Mouse (Mus musculus) liver, embryonic 16.5 days (tissue): Measurements from ENCODE around the gene Gna14. TPM values are rescaled to one million over a fixed set of nuclear protein-coding genes. Genes with fewer than 3 reads are reported as not detected.

Experiments
- ATAC-seq: fragments of 200-750 bp; cut with Nextera tagmentation; 2 replicates; pipeline ENCODE4 v1.8.0; 2017; ENCODE audit warnings: low read depth, mild to moderate bottlenecking, moderate number of reproducible peaks, moderate library complexity
- H3K27ac ChIP-seq: fragments of 300-500 bp; sonication (generic); 2 replicates; pipeline ENCODE4 v1.5.1; 2014; ENCODE audit warnings: mild to moderate bottlenecking, low read length
- H3K27me3 ChIP-seq: fragments of 300-500 bp; sonication (generic); 2 replicates; pipeline ENCODE4 v1.6.1; 2014; ENCODE audit warnings: low read depth, low read length, mixed read lengths; ENCODE audit not compliant: control insufficient read depth, insufficient read depth
- H3K36me3 ChIP-seq: fragments of 300-500 bp; sonication (generic); 2 replicates; pipeline ENCODE4 v1.6.1; 2014; ENCODE audit warnings: mild to moderate bottlenecking; ENCODE audit not compliant: control insufficient read depth, insufficient read depth
- H3K4me1 ChIP-seq: fragments of 300-500 bp; sonication (generic); 2 replicates; pipeline ENCODE4 v1.6.1; 2014; ENCODE audit warnings: low read depth, low read length, mixed read lengths; ENCODE audit not compliant: control insufficient read depth
- H3K4me2 ChIP-seq: fragments of 300-500 bp; sonication (generic); 2 replicates; pipeline ENCODE4 v1.6.1; 2014; ENCODE audit warnings: low read depth, low read length, mixed read lengths
- H3K4me3 ChIP-seq: fragments of 300-500 bp; sonication (generic); 2 replicates; pipeline ENCODE4 v1.5.1; 2014; ENCODE audit warnings: low read depth, mild to moderate bottlenecking, low read length
- H3K9ac ChIP-seq: fragments of 300-500 bp; sonication (generic); 2 replicates; pipeline ENCODE4 v1.6.1; 2014; ENCODE audit warnings: low read depth, low read length
- H3K9me3 ChIP-seq: fragments of 300-500 bp; sonication (generic); replicated peaks from 2 replicates; pipeline ENCODE4 v1.6.1; 2016; ENCODE audit warnings: low read length; ENCODE audit not compliant: control insufficient read depth
- WGBS: fragments of 180-500 bp; shearing (Covaris S2); extraction: QIAGEN DNeasy Blood & Tissue Kit; methylation state at CpG from one replicate; pipeline ENCODE4 v1.1.7; 2014; ENCODE audit not compliant: insufficient replicate concordance; 5-methylcytosine and 5-hydroxymethylcytosine counted together
- polyA plus RNA-seq: library from polyadenylated mRNA; unstranded; fragments of >200 nt; fragmentation: Nextera tagmentation; extraction: Ambion mirVana; gene quantifications from 2 replicates; pipeline ENCODE4 v1.2.1, GENCODE M21; 2015

Gna14 gene
- polyA plus RNA-seq, 1 experiment from 2014 or later, result 0.72 TPM

DNA sequence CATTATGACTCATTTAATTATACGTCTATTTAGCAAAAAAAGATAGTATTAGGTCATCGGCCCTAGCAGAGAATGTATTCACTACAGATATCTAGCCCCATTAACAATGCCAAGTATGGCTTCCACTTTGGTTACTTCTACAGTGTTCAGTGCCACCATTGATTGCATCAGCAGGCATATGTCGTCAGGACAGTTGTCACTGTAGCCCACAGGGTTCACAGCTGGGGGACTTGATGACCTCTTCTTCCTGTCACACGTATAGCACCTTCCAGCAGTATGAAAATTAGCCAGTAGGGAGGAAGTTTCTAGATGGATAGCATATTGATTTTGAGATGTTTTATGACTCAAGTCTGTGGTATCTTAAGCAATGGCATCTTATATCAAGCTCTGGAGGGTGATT is 78.6 kb downstream of the Gna14 start:
- Histone ChIP-seq H3K9me3 (no peaks in the 10 kb centered on the region), H3K27me3 (no peaks in the 10 kb centered on the region), H3K27ac (no peak overlapping the region), H3K36me3 (no peaks in the 10 kb centered on the region), H3K9ac (no peak overlapping the region), H3K4me2 (no peak overlapping the region), H3K4me1 (peaks cover 23% of the 10 kb centered on the region), H3K4me3 (no peak overlapping the region)
- WGBS, result 57% methylated on average over 4 of the region's 4 CpGs
- ATAC-seq, result no peak

DNA sequence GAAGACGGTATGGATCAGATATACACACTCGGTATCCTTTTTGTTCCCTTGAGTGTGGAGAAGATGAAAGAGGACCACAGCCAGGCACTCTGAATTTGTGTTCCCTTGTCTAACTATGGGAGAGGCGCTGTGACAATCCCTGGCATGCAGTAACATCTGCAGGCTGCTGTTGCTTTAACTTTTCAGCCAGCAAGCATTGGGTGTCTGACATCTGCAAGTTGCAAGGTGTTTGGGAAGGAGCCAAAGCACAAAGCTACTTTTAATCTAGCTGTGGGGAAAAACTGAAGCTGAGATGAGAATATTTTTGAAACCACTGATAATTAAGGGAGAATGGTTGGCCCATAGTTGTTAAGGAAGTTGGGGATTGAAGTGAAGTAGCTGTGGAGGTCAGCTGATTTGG is 83.0 kb downstream of the Gna14 start:
- H3K4me1 ChIP-seq, result peaks cover 4% of the 10 kb centered on the region; the same call in 1 of the 2 replicates
- H3K4me3 ChIP-seq, result no peak overlapping the region
- H3K27ac ChIP-seq, result no peak overlapping the region
- H3K9me3 ChIP-seq, result no peaks in the 10 kb centered on the region
- no peak for ATAC-seq
- 72% methylated on average over 3 of the region's 3 CpGs for WGBS
- no peak overlapping the region for H3K9ac ChIP-seq
- no peaks in the 10 kb centered on the region for H3K27me3 ChIP-seq
- H3K4me2 ChIP-seq, result no peak overlapping the region
- no peaks in the 10 kb centered on the region for H3K36me3 ChIP-seq

DNA sequence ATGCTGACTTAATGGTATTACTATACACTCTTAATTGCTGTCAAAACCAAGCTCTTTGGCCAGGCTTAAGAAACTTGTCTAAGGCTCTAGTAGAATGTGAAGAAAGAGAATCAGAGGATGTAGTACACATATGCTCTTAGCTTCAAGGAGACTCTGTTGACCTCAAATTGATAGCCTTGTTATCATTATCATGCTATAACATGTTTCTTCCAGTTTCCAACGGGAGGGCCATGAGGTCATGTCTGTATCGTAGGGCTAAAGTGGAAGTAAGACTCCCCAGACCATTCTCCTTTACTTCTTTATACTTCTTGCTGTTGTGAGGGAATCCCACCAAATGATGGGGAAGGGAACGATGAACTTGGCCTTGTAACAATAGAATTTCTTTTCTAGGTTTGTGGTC is 85.0 kb downstream of the Gna14 start:
- H3K9ac ChIP-seq, result no peak overlapping the region
- H3K36me3 ChIP-seq, result no peaks in the 10 kb centered on the region
- no peak overlapping the region for H3K4me3 ChIP-seq
- H3K27me3 ChIP-seq, result no peaks in the 10 kb centered on the region
- no peak overlapping the region for H3K27ac ChIP-seq
- H3K9me3 ChIP-seq, result no peaks in the 10 kb centered on the region
- peaks cover 4% of the 10 kb centered on the region; the same call in 1 of the 2 replicates for H3K4me1 ChIP-seq
- 50% methylated on average over 3 of the region's 3 CpGs for WGBS
- H3K4me2 ChIP-seq, result no peak overlapping the region
- 0 out of 2 replicates have a peak, but pooled peaks have one; percentile 54 for ATAC-seq

DNA sequence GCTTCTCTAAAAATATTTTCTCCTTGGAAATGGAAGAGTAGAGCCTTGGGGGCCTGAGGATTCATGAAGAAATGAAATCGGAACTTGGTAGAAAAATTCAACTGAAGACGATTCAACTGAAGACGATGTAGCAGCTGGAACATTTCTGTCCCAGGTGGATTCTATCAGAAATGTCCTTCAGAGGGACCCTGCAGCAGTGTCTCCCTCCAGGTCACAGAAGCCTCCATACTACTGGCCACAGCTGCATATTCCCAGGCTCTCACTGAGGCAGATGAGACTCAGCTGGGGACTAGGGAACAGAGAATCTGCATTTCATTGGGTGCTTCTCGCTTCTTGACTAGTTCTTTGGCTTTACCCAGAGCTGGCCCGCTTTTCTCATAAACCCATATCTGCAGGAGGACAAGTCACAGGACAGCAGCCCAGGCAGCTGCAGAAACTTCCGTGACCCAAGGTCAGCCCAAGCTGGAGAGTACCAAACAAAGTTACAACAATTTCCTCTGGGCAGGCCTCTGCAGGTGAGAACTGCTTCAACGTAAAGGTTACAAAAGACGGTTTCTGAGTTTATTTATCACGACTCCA is 90.8 kb downstream of the Gna14 start:
- Histone ChIP-seq H3K27ac (no peak overlapping the region), H3K9me3 (no peaks in the 10 kb centered on the region), H3K4me3 (no peak overlapping the region), H3K36me3 (no peaks in the 10 kb centered on the region), H3K4me2 (no peak overlapping the region), H3K27me3 (no peaks in the 10 kb centered on the region), H3K4me1 (peaks cover 4% of the 10 kb centered on the region; the same call in 1 of the 2 replicates), H3K9ac (no peak overlapping the region)
- no peak for ATAC-seq
- 80% methylated on average over 9 of the region's 9 CpGs for WGBS

DNA sequence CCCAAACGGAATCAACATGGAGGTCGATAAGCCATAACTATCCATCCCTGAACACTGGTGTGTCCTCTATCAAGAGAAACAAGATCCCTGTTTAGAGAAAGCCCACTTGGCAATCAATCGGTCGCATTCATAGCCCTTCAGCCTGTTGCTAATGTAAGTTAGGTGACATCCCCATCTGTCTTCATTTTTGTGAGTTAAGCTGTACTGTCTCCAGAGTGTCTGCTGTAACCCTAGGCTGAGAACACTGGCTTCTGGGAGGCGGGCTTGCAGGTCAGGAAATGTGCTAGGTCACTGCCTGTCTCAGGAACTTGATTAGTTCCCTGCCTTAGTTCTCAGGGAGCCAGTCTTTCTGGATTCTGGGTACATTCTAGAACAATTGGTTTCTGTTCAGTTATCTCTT is 91.5 kb downstream of the Gna14 start:
- Histone ChIP-seq H3K4me3 (no peak overlapping the region), H3K9me3 (no peaks in the 10 kb centered on the region), H3K36me3 (no peaks in the 10 kb centered on the region), H3K4me2 (no peak overlapping the region), H3K27ac (no peak overlapping the region), H3K4me1 (peaks cover 3% of the 10 kb centered on the region; the same call in 1 of the 2 replicates), H3K27me3 (no peaks in the 10 kb centered on the region), H3K9ac (no peak overlapping the region)
- 72% methylated on average over 5 of the region's 5 CpGs for WGBS
- ATAC-seq, result no peak

DNA sequence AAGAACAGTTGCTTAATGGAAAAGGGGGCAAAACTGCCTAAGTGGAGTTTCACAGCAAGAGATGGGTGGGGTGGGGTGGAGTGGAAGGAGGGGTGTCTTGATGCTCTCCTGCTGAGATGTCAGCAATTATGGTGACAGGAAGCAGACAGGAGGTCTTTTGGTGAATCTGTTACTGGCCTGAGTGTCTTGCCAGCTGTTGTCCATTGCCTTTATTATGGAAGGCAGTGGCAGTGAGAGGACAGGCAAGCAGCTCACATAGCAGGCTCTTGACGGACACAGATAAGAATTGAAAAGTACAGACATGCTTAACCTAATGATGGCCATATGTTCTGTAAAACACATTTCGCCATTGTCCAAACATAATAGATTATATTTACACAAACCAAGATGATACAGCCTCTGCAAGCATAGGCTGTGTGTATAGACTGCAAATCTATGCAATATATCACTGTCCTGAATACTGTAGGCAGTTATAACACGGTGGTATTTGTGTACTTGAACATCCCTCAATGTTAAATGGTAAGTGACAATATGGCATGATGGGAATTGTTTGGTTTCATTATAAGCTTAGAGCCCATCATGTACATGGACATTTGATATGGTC is 92.8 kb downstream of the Gna14 start:
- Histone ChIP-seq H3K27ac (no peak overlapping the region), H3K27me3 (no peaks in the 10 kb centered on the region), H3K4me2 (no peak overlapping the region), H3K9ac (no peak overlapping the region), H3K4me1 (no peaks in the 10 kb centered on the region), H3K4me3 (no peak overlapping the region), H3K36me3 (no peaks in the 10 kb centered on the region), H3K9me3 (no peaks in the 10 kb centered on the region)
- ATAC-seq, result no peak
- WGBS, result 57% methylated on average over 3 of the region's 3 CpGs

DNA sequence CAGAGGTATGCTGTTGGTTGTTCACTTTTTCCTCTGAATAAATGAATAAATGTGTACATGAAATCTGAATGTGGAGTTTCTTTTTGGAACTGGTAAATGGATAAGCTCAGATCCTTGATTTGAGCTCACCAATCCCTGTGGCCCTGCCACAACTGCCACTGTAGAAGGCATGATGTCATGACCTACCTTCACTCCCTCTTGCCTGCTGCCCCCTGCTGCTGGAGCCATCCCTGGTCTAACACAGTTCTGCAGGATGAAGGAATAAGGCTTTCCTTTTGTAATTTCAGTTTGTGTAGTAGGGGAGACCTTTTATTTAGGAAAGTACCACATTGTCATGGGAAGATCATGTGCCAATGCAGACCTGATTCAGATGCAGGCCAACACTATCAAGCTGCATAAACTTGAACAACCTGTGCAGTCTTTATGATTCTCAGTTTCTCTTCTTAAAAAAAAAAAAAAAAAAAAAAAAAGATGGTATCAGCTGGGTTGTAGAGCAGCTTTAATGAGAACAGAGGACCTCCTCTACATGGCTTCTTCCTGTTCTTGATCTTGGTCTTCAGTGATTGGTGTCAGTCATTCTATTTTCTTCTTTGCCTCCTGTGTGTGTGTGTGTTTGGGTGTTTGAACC is 93.8 kb downstream of the Gna14 start:
- no peak for ATAC-seq
- no peaks in the 10 kb centered on the region for H3K4me1 ChIP-seq
- no peaks in the 10 kb centered on the region for H3K9me3 ChIP-seq
- H3K27ac ChIP-seq, result no peak overlapping the region
- no peaks in the 10 kb centered on the region for H3K27me3 ChIP-seq
- H3K4me2 ChIP-seq, result no peak overlapping the region
- no peak overlapping the region for H3K9ac ChIP-seq
- no peaks in the 10 kb centered on the region for H3K36me3 ChIP-seq
- no peak overlapping the region for H3K4me3 ChIP-seq

DNA sequence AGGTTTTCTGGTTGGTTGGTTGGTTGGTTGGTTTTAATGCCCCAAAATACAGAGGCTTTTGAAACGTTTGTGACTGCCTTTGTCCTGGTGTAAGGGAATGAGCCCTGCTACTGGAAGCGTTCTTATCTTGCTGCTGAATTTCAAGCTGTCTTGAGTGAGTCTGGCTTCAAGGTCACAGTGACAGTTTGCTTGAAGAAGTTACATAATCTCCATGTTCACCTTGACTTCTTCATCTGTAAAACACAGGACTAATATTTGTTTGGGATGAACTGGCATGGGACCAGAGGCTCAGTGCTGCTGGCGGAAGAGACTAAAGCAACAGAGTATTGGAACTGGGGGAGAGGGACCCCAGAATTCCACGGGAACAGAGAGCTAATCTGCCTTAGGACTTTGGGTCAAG is 94.4 kb downstream of the Gna14 start:
- no peak overlapping the region for H3K4me3 ChIP-seq
- WGBS, result 38% methylated on average over 4 of the region's 4 CpGs
- H3K4me2 ChIP-seq, result no peak overlapping the region
- no peak overlapping the region for H3K9ac ChIP-seq
- ATAC-seq, result no peak
- H3K9me3 ChIP-seq, result no peaks in the 10 kb centered on the region
- no peak overlapping the region for H3K27ac ChIP-seq
- no peaks in the 10 kb centered on the region for H3K4me1 ChIP-seq
- H3K36me3 ChIP-seq, result no peaks in the 10 kb centered on the region
- no peaks in the 10 kb centered on the region for H3K27me3 ChIP-seq

DNA sequence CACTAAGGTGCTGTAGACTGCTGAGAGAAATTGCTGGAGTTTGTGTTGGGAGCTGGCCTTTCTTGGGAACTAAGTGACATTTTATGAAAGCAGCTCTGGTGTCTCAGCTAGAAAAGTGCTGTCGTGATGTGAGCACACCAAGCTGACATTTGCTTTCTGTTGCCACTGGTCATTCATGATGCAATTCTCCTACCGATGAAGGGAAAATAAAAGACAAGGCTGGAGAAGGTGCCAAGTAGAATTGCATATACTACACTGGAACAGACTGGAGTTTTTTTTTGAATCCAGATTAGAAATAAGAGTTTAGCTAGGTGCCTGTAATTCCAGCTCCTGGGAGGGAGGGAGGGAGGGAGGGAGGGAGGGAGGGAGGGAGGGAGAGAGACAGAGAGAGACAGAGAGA is 98.7 kb downstream of the Gna14 start:
- Histone ChIP-seq H3K4me3 (no peak overlapping the region), H3K4me2 (no peak overlapping the region), H3K9ac (no peak overlapping the region), H3K4me1 (no peaks in the 10 kb centered on the region), H3K9me3 (no peaks in the 10 kb centered on the region), H3K27me3 (no peaks in the 10 kb centered on the region), H3K36me3 (no peaks in the 10 kb centered on the region), H3K27ac (no peak overlapping the region)
- ATAC-seq, result no peak
- WGBS, result 80% methylated on average over 2 of the region's 2 CpGs
